Comparison of ENCODE assay signal across 8 mouse cellular contexts in the genomic region with DNA sequence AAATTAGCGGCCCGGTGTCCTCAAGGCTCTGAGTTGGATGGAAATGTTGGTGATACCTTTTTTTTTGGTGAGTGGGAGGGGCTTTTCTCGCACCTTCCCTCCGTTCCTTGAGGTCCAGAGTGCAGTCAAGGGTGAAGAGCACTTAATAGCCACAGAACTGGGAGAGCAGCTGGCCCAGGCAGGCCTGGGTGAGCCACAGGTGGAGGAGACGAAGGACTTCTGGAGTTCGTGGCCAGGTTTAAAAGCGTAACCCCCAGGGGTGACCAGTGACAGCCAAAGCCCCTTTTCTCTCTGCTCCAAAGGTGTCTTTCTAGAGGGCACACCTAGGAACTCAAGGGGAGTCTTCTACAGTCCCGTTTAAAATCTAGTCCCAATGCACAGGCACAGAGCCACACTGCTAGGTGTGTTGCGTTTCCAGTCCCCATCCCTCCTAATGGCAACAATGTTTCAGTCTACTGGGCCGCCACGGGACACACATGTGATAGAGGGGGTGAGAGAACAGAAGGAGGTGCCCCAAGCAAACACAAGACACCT. TPM values are rescaled to one million over a fixed set of nuclear protein-coding genes. Genes with fewer than 3 reads are reported as not detected.
DNase-seq lines count a peak whose midpoint lies in the region; ATAC-seq and TF ChIP-seq lines count a peak whose summit lies in the region.

No protein-coding gene starts in this region.

- DNase-seq in layer of hippocampus, adult 2 months (ENCODE audit: low spot score in 2 of 2) = no peak
- DNase-seq in layer of hippocampus, postnatal 14 days (ENCODE audit: low spot score in 2 of 2) = no peak
- DNase-seq in brain, embryonic 14.5 days (ENCODE audit: low read depth) = peak; percentile 17
- DNase-seq in kidney, postnatal 4 days = peak; percentile 41 to 61
- DNase-seq in yolk sac, embryonic 10.5 days (ENCODE audit: low spot score) = no peak
- no peak for DNase-seq in right cerebral cortex, postnatal 10 days (ENCODE audit: low spot score in 2 of 2)

- no peaks in the 10 kb centered on the region for H3K36me3 ChIP-seq in heart, embryonic 15.5 days
- H3K36me3 ChIP-seq in midbrain, embryonic 16.5 days (ENCODE audit: control insufficient read depth, insufficient read depth, low read length) = no peaks in the 10 kb centered on the region

- peak overlapping the region; percentile 81 for H3K4me2 ChIP-seq in heart, embryonic 15.5 days
- peak overlapping the region; percentile 65 for H3K4me2 ChIP-seq in midbrain, embryonic 16.5 days (ENCODE audit: low read length)

- peak overlapping the region; percentile 92 for H3K4me3 ChIP-seq in layer of hippocampus, adult 2 months
- H3K4me3 ChIP-seq in heart, embryonic 15.5 days = peak overlapping the region; percentile 42
- H3K4me3 ChIP-seq in midbrain, embryonic 16.5 days (ENCODE audit: low read depth, low read length) = peak overlapping the region; percentile 28

- no peak for TF ChIP-seq POLR2A in brain, embryonic 14.5 days (IDR thresholded peaks at IDR 0.05; ENCODE audit: borderline replicate concordance, extremely low read depth, insufficient read depth, insufficient read length, poor library complexity, severe bottlenecking)

- TF ChIP-seq CTCF in layer of hippocampus, adult 2 months (conservative IDR thresholded peaks at IDR 0.05) = no peak
- no peak for TF ChIP-seq CTCF in brain, embryonic 14.5 days (IDR thresholded peaks at IDR 0.05; ENCODE audit: borderline replicate concordance, extremely low read depth, insufficient read depth, insufficient read length)

- WGBS in heart, embryonic 15.5 days = 24% methylated on average over 11 of the region's 11 CpGs
- 17% methylated on average over 11 of the region's 11 CpGs for WGBS in midbrain, embryonic 16.5 days

- peaks cover 42% of the 10 kb centered on the region for H3K4me1 ChIP-seq in heart, embryonic 15.5 days (replicated peaks)
- H3K4me1 ChIP-seq in midbrain, embryonic 16.5 days (ENCODE audit: control insufficient read depth, insufficient read depth, low read length) = peaks cover 40% of the 10 kb centered on the region

- no peak for ATAC-seq in heart, embryonic 15.5 days (replicated peaks; ENCODE audit: insufficient number of reproducible peaks, insufficient read depth, low FRiP score, low read depth)
- ATAC-seq in midbrain, embryonic 16.5 days = no peak

- peak overlapping the region; percentile 38 for H3K9ac ChIP-seq in heart, embryonic 15.5 days
- peak overlapping the region; percentile 43; the same call in 1 of the 2 replicates for H3K9ac ChIP-seq in midbrain, embryonic 16.5 days (ENCODE audit: low read depth, low read length)

- H3K27me3 ChIP-seq in heart, embryonic 15.5 days = no peaks in the 10 kb centered on the region
- no peaks in the 10 kb centered on the region for H3K27me3 ChIP-seq in midbrain, embryonic 16.5 days (ENCODE audit: control insufficient read depth, insufficient read depth, low read depth, low read length)

- H3K9me3 ChIP-seq in heart, embryonic 15.5 days (replicated peaks) = no peaks in the 10 kb centered on the region
- H3K9me3 ChIP-seq in midbrain, embryonic 16.5 days (replicated peaks; ENCODE audit: control insufficient read depth, low read length, poor library complexity, severe bottlenecking) = no peaks in the 10 kb centered on the region

- H3K27ac ChIP-seq in layer of hippocampus, adult 2 months = peak overlapping the region; percentile 88
- H3K27ac ChIP-seq in heart, embryonic 15.5 days = peak overlapping the region; percentile 59
- no peak overlapping the region for H3K27ac ChIP-seq in midbrain, embryonic 16.5 days (ENCODE audit: low read length)

RNA-seq across cellular contexts. Expression of a gene that starts 3.6 kb away (rescaled TPM):
- 10 to 100 TPM; 97.6 to 98.3 TPM for total RNA-seq in layer of hippocampus, adult 2 months (2021)
- 100 to 1,000 TPM; 101 to 108 TPM for total RNA-seq in layer of hippocampus, postnatal 14 days (2021)
- 130 and 168 TPM in 2 replicates for polyA plus RNA-seq in brain, embryonic 14.5 days (2012; rRNA removed)
- polyA plus RNA-seq in heart, embryonic 15.5 days (2015; fragmentation: Nextera tagmentation; extraction: Ambion mirVana) = 170 and 206 TPM in 2 replicates
- 140 and 176 TPM in 2 replicates for polyA plus RNA-seq in midbrain, embryonic 16.5 days (2015; fragmentation: Nextera tagmentation; extraction: Ambion mirVana)

Comparison
In these comparisons a context has a peak if more than half of its experiments do, and no peak if none do; other contexts are left out.
1. DNase-seq: peak in brain, embryonic 14.5 days (single experiment) and kidney, postnatal 4 days (2 of 2); none in layer of hippocampus, adult 2 months (0 of 2), layer of hippocampus, postnatal 14 days (0 of 2), yolk sac, embryonic 10.5 days (single experiment) and right cerebral cortex, postnatal 10 days (0 of 2).
2. H3K4me3 ChIP-seq: peak in every context shown above with its lines; median percentile 92 in layer of hippocampus, adult 2 months; 42 in heart, embryonic 15.5 days; 28 in midbrain, embryonic 16.5 days.